Comparison of ENCODE assay signal across 9 mouse cellular contexts in genomic region chr9:119483554-119484353, GRCm38 (mm10). TPM values are rescaled to one million over a fixed set of nuclear protein-coding genes. Genes with fewer than 3 reads are reported as not detected.
A peak's percentile ranks its signal among the peaks of the same experiment; 100 is the strongest.
DNase-seq lines count a peak whose midpoint lies in the region; ATAC-seq and TF ChIP-seq lines count a peak whose summit lies in the region.
"Had no signal": no experiment of that assay in that cellular context is flagged by ENCODE, and none has a peak within 500 bp of the region (broad histone marks: within the 10 kb centered on the region; RNA-seq: fewer than 3 reads in every experiment).

No protein-coding gene starts in this region.

- no peak overlapping the region for H3K4me3 ChIP-seq in forebrain, embryonic 12.5 days (replicated peaks)
- H3K4me3 ChIP-seq in forebrain, postnatal 0 days (ENCODE audit: low read depth, low read length) = no peak overlapping the region
- H3K4me3 ChIP-seq in E14TG2a.4 (replicated peaks; ENCODE audit: low read length) = peak overlapping the region; percentile 35

- no peak overlapping the region for H3K9ac ChIP-seq in forebrain, embryonic 12.5 days
- H3K9ac ChIP-seq in forebrain, postnatal 0 days = no peak overlapping the region
- H3K9ac ChIP-seq: liver, postnatal 0 days had no signal

- no peak for DNase-seq in forebrain, postnatal 0 days
- DNase-seq in gastrocnemius, postnatal 10 days = peak; percentile 46
- DNase-seq in kidney, adult 9 months = peak; percentile 50
- no peak for DNase-seq in right cerebral cortex, postnatal 25 days
- no peak for DNase-seq in urinary bladder, postnatal 25 days (ENCODE audit: low spot score)
- no peak for DNase-seq in layer of hippocampus, adult 8-10 months (ENCODE audit: low spot score in 2 of 2)
- DNase-seq: liver, postnatal 0 days had no signal

- WGBS in forebrain, embryonic 12.5 days = 62% methylated on average over 23 of the region's 23 CpGs
- WGBS in forebrain, postnatal 0 days = 41% methylated on average over 23 of the region's 23 CpGs

- TF ChIP-seq CTCF in forebrain, postnatal 0 days (IDR thresholded peaks at IDR 0.05; ENCODE audit: low read depth) = no peak
- no peak for TF ChIP-seq CTCF in E14TG2a.4 (conservative IDR thresholded peaks at IDR 0.05; ENCODE audit: low read length)

- peaks cover 7% of the 10 kb centered on the region; the same call in 1 of the 2 replicates for H3K4me1 ChIP-seq in forebrain, embryonic 12.5 days
- no peaks in the 10 kb centered on the region for H3K4me1 ChIP-seq in forebrain, postnatal 0 days (ENCODE audit: insufficient read depth)
- H3K4me1 ChIP-seq in E14TG2a.4 (replicated peaks; ENCODE audit: low read depth, low read length) = peaks cover 34% of the 10 kb centered on the region

- H3K9me3 ChIP-seq in forebrain, embryonic 12.5 days = no peaks in the 10 kb centered on the region
- H3K9me3 ChIP-seq in forebrain, postnatal 0 days (ENCODE audit: low read length) = no peaks in the 10 kb centered on the region
- H3K9me3 ChIP-seq in E14TG2a.4 (ENCODE audit: low read length) = no peaks in the 10 kb centered on the region

- no peak overlapping the region for H3K4me2 ChIP-seq in forebrain, embryonic 12.5 days
- no peak overlapping the region for H3K4me2 ChIP-seq in forebrain, postnatal 0 days (ENCODE audit: low read depth)

- no peaks in the 10 kb centered on the region for H3K27me3 ChIP-seq in forebrain, embryonic 12.5 days
- H3K27me3 ChIP-seq in forebrain, postnatal 0 days (ENCODE audit: insufficient read depth, low read length) = no peaks in the 10 kb centered on the region
- peaks cover 25% of the 10 kb centered on the region for H3K27me3 ChIP-seq in E14TG2a.4 (ENCODE audit: insufficient read depth, low read length)

- no peak for ATAC-seq in forebrain, embryonic 12.5 days (ENCODE audit: low FRiP score)
- no peak for ATAC-seq in forebrain, postnatal 0 days
- ATAC-seq: liver, postnatal 0 days had no signal

- H3K36me3 ChIP-seq in forebrain, embryonic 12.5 days (replicated peaks) = no peaks in the 10 kb centered on the region; the same call in 1 of the 2 replicates
- no peaks in the 10 kb centered on the region for H3K36me3 ChIP-seq in forebrain, postnatal 0 days (ENCODE audit: insufficient read depth)
- no peaks in the 10 kb centered on the region for H3K36me3 ChIP-seq in E14TG2a.4 (ENCODE audit: insufficient read depth, low read length)

- H3K27ac ChIP-seq in forebrain, embryonic 12.5 days = 0 out of 2 replicates have a peak overlapping the region, but pooled peaks have one; percentile 19
- H3K27ac ChIP-seq in forebrain, postnatal 0 days (ENCODE audit: low read depth, low read length) = no peak overlapping the region

RNA-seq across cellular contexts. Expression of gene Exog, which starts 39.0 kb away (rescaled TPM):
- polyA plus RNA-seq in forebrain, embryonic 12.5 days (2016; fragmentation: Nextera tagmentation; extraction: Ambion mirVana) = 45.8 and 47.3 TPM in 2 replicates
- total RNA-seq in forebrain, postnatal 0 days (2014; rRNA removed) = 26.6 and 26.9 TPM in 2 replicates
- polyA plus RNA-seq in forebrain, postnatal 0 days (2015; fragmentation: Nextera tagmentation; extraction: Ambion mirVana) = 28.6 and 39.7 TPM in 2 replicates
- 1 to 10 TPM; 2.4 to 3.1 TPM for total RNA-seq in gastrocnemius, postnatal 10 days (2021)
- total RNA-seq in layer of hippocampus, adult 8-10 months (2022) = 10 to 100 TPM; 17.2 to 24.9 (median 19.0) TPM

Comparison
In these comparisons a context has a peak if more than half of its experiments do, and no peak if none do; other contexts are left out.
1. DNase-seq: peak in gastrocnemius, postnatal 10 days (single experiment) and kidney, adult 9 months (single experiment); none in forebrain, postnatal 0 days (single experiment), right cerebral cortex, postnatal 25 days (single experiment), urinary bladder, postnatal 25 days (single experiment) and layer of hippocampus, adult 8-10 months (0 of 2).